Mouse (Mus musculus): Measurements from ENCODE around the gene Wnt3a. TPM values are rescaled to one million over a fixed set of nuclear protein-coding genes. Genes with fewer than 3 reads are reported as not detected.

Wnt3a gene
- polyA plus RNA-seq, 1 experiment, result not detected

DNA sequence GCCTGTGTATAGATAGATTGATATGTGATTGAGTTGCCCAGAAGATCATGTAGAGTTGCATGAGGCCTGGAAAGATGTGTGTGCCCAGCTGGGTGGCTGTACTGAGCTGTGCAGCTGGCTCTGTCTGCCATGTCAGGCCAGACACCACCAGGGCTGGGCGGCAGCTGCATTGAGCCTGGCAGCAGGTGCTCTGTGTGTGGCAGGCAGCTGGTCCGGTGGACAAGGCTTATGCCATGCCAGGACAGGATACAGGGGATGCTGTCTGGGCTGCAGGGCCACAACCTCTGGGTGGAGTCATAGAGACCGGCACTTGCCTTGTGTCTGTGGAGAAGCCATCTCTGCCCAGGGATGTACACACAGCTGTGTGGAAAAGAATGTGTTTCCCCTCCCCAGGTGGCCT, 32.4 kb upstream of the Wnt3a start:
- Histone ChIP-seq H3K79me3 (ENCODE audit: low read depth) (no peaks in the 10 kb centered on the region), H3K27me3 (ENCODE audit: control insufficient read depth, insufficient read depth, insufficient read length) (no peaks in the 10 kb centered on the region), H3K36me3 (ENCODE audit: control insufficient read depth, insufficient read depth) (no peaks in the 10 kb centered on the region), H3K4me3 (ENCODE audit: insufficient read depth, poor library complexity, severe bottlenecking) (no peak overlapping the region), H3ac (ENCODE audit: control insufficient read depth, insufficient read length, low read depth) (no peak overlapping the region), H3K79me2 (ENCODE audit: control insufficient read depth, insufficient read depth) (no peaks in the 10 kb centered on the region)
- TF ChIP-seq FOSL1 (IDR thresholded peaks at IDR 0.05; ENCODE audit: insufficient read depth, low read length, poor library complexity, severe bottlenecking) (no peak), CTCF (IDR thresholded peaks at IDR 0.05; ENCODE audit: control insufficient read depth, insufficient read depth, insufficient read length) (no peak), MYOD1 (IDR thresholded peaks at IDR 0.05; ENCODE audit: control insufficient read depth, insufficient read length, low read depth) (peak; percentile 45), CEBPB (IDR thresholded peaks at IDR 0.05; ENCODE audit: low read depth) (no peak), MYOG (IDR thresholded peaks at IDR 0.05; ENCODE audit: control insufficient read depth, extremely low read depth, insufficient read length) (peak; percentile 59), USF1 (IDR thresholded peaks at IDR 0.05; ENCODE audit: low read depth) (no peak), MAX (IDR thresholded peaks at IDR 0.05) (no peak)

DNA sequence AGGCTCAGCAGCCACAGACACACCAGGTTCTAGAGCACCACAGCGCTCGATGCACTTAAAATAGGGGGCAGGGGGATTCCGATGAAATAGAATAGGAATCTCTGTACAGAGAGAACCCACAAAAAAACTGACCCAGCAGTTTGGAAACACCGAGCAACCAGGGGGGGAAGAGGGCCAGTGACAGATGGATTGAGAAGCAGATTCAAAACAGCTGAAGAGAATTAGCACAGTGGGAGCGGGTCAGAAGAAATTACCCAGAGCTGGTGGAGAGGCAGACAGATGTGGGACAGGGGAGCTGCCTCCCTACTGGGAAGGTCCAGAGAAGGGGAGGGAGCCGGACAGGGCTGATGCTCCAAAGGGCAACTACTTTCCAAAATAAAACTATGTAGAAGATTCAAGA, 26.0 kb upstream of the Wnt3a start:
- H3K79me2 ChIP-seq (ENCODE audit: control insufficient read depth, insufficient read depth), result no peaks in the 10 kb centered on the region
- no peak overlapping the region for H3ac ChIP-seq (ENCODE audit: control insufficient read depth, insufficient read length, low read depth)
- no peaks in the 10 kb centered on the region for H3K79me3 ChIP-seq (ENCODE audit: low read depth)
- no peak for TF ChIP-seq MYOG (IDR thresholded peaks at IDR 0.05; ENCODE audit: control insufficient read depth, extremely low read depth, insufficient read length)
- TF ChIP-seq FOSL1 (IDR thresholded peaks at IDR 0.05; ENCODE audit: insufficient read depth, low read length, poor library complexity, severe bottlenecking), result no peak
- TF ChIP-seq CTCF (IDR thresholded peaks at IDR 0.05; ENCODE audit: control insufficient read depth, insufficient read depth, insufficient read length), result no peak
- TF ChIP-seq USF1 (IDR thresholded peaks at IDR 0.05; ENCODE audit: low read depth), result no peak
- no peak for TF ChIP-seq CEBPB (IDR thresholded peaks at IDR 0.05; ENCODE audit: low read depth)
- TF ChIP-seq MYOD1 (IDR thresholded peaks at IDR 0.05; ENCODE audit: control insufficient read depth, insufficient read length, low read depth), result no peak
- no peak for TF ChIP-seq MAX (IDR thresholded peaks at IDR 0.05)
- no peak overlapping the region for H3K4me3 ChIP-seq (ENCODE audit: insufficient read depth, poor library complexity, severe bottlenecking)
- no peaks in the 10 kb centered on the region for H3K36me3 ChIP-seq (ENCODE audit: control insufficient read depth, insufficient read depth)
- no peaks in the 10 kb centered on the region for H3K27me3 ChIP-seq (ENCODE audit: control insufficient read depth, insufficient read depth, insufficient read length)

DNA sequence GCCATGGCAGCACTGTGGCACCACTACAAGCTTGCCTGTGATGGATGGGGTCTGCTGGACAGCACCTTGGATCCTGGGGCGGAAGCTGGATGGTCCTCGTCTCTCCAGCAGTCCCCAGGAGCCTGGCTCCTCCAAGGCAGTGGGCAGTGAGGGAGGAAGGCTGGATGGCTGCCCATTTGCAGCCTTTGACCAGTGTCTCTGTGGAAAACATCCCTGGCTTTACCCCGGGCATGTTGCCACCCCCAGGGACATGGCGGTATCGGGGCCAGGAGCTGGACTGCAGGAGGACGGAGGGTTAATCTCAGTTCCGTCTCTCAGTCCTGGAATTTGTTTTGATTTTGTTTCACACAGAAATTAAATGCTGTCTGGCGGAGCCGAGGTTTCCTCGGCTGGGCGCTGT, 23.4 kb upstream of the Wnt3a start:
- Histone ChIP-seq H3K27me3 (ENCODE audit: control insufficient read depth, insufficient read depth, insufficient read length) (no peaks in the 10 kb centered on the region), H3K36me3 (ENCODE audit: control insufficient read depth, insufficient read depth) (no peaks in the 10 kb centered on the region), H3ac (ENCODE audit: control insufficient read depth, insufficient read length, low read depth) (no peak overlapping the region), H3K79me3 (ENCODE audit: low read depth) (no peaks in the 10 kb centered on the region), H3K4me3 (ENCODE audit: insufficient read depth, poor library complexity, severe bottlenecking) (no peak overlapping the region), H3K79me2 (ENCODE audit: control insufficient read depth, insufficient read depth) (no peaks in the 10 kb centered on the region)
- TF ChIP-seq CEBPB (IDR thresholded peaks at IDR 0.05; ENCODE audit: low read depth) (no peak), MYOD1 (IDR thresholded peaks at IDR 0.05; ENCODE audit: control insufficient read depth, insufficient read length, low read depth) (no peak), MYOG (IDR thresholded peaks at IDR 0.05; ENCODE audit: control insufficient read depth, extremely low read depth, insufficient read length) (no peak), USF1 (IDR thresholded peaks at IDR 0.05; ENCODE audit: low read depth) (no peak), FOSL1 (IDR thresholded peaks at IDR 0.05; ENCODE audit: insufficient read depth, low read length, poor library complexity, severe bottlenecking) (no peak), MAX (IDR thresholded peaks at IDR 0.05) (no peak)

DNA sequence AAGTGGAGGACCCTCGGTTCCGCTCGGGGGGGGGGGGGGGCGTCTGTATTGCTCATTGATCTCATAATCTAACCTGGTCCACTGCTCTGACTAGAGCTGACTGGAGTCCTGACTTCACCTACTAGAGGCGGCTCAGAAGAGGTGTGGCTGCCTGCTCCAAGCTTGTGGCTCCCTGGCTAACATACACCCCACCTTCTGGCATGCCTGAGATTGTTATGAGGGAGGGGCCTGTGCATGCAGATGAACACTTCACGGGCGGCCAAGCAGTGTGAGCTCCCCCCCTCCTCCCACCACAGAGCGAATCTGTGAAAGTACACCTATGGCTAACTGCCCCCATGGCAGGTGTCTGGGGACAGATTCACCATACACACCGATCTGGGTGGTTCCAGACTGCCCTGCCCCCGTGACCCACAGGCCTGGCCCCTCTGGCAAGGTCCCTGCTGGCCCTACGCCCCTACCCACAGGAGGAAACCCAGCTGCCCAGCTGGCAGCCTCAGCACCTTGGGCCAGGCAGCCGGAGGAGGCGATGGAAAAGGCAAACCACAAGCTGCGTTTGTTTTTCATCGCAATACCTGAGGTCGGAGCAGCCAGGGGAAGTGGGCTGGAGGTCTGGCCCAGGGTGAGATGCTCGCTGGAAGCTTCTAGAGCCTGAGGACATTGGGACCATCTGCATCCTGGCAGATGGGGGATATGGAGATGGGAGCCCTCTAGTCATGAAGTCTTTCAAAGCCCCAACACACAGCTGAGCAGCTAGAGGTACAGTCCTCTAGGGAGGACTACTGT, 22.7 kb upstream of the Wnt3a start:
- peak; percentile 5 for TF ChIP-seq MYOD1 (IDR thresholded peaks at IDR 0.05; ENCODE audit: control insufficient read depth, insufficient read length, low read depth)
- no peak for TF ChIP-seq MAX (IDR thresholded peaks at IDR 0.05)
- Histone ChIP-seq H3K79me3 (ENCODE audit: low read depth) (no peaks in the 10 kb centered on the region), H3K79me2 (ENCODE audit: control insufficient read depth, insufficient read depth) (no peaks in the 10 kb centered on the region), H3K36me3 (ENCODE audit: control insufficient read depth, insufficient read depth) (no peaks in the 10 kb centered on the region), H3K4me3 (ENCODE audit: insufficient read depth, poor library complexity, severe bottlenecking) (no peak overlapping the region), H3ac (ENCODE audit: control insufficient read depth, insufficient read length, low read depth) (no peak overlapping the region), H3K27me3 (ENCODE audit: control insufficient read depth, insufficient read depth, insufficient read length) (no peaks in the 10 kb centered on the region)

DNA sequence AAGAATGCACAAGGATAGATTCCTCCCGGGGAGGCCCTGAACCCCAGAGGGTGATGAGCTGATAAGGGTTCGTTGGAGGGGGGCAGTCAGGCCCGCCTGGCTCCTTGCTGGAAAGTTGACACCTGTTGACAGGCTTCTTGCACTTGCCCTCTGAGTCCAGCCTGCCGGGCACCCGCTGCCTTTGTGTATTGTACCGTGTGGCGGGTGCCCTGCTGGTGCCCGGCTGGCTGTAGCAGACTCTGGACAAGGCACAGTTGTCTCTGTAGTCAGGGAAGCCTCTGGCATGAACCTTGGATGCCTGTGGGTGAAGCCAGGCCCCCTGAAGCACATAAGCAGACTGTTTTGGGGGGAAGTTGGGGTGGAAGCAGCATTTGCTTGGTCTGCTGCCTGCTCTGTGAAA, 21.9 kb upstream of the Wnt3a start:
- H3K27me3 ChIP-seq (ENCODE audit: control insufficient read depth, insufficient read depth, insufficient read length), result no peaks in the 10 kb centered on the region
- no peaks in the 10 kb centered on the region for H3K36me3 ChIP-seq (ENCODE audit: control insufficient read depth, insufficient read depth)
- no peak for TF ChIP-seq MAX (IDR thresholded peaks at IDR 0.05)
- TF ChIP-seq MYOD1 (IDR thresholded peaks at IDR 0.05; ENCODE audit: control insufficient read depth, insufficient read length, low read depth), result peak; percentile 46
- no peak overlapping the region for H3ac ChIP-seq (ENCODE audit: control insufficient read depth, insufficient read length, low read depth)
- no peaks in the 10 kb centered on the region for H3K79me2 ChIP-seq (ENCODE audit: control insufficient read depth, insufficient read depth)
- no peaks in the 10 kb centered on the region for H3K79me3 ChIP-seq (ENCODE audit: low read depth)
- H3K4me3 ChIP-seq (ENCODE audit: insufficient read depth, poor library complexity, severe bottlenecking), result no peak overlapping the region

DNA sequence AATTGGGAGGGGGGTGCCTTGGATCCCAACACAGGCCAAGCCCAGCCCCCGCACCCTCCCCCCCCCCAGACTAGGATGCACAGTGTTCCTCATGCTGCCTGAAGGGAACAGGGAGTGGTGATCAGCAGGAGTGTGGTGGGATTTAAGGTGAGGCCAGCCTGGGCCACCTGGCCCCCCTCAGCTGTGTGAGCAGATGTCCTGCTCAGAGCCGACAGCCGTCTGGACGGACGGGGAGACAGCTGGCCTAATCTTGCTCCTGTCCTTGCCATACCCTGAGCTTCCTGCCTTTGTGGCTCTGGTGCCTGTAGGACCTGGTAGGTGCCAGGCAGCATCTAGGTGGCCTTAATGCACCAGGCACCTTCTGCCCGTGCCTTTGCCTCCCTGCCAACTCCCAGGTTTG, 21.5 kb upstream of the Wnt3a start:
- no peaks in the 10 kb centered on the region for H3K79me3 ChIP-seq (ENCODE audit: low read depth)
- H3K36me3 ChIP-seq (ENCODE audit: control insufficient read depth, insufficient read depth), result no peaks in the 10 kb centered on the region
- no peak overlapping the region for H3ac ChIP-seq (ENCODE audit: control insufficient read depth, insufficient read length, low read depth)
- no peaks in the 10 kb centered on the region for H3K79me2 ChIP-seq (ENCODE audit: control insufficient read depth, insufficient read depth)
- peak; percentile 17 for TF ChIP-seq MYOD1 (IDR thresholded peaks at IDR 0.05; ENCODE audit: control insufficient read depth, insufficient read length, low read depth)
- TF ChIP-seq CEBPB (IDR thresholded peaks at IDR 0.05; ENCODE audit: low read depth), result no peak
- no peaks in the 10 kb centered on the region for H3K27me3 ChIP-seq (ENCODE audit: control insufficient read depth, insufficient read depth, insufficient read length)
- H3K4me3 ChIP-seq (ENCODE audit: insufficient read depth, poor library complexity, severe bottlenecking), result no peak overlapping the region

All from C2C12 (cell line).